Mouse (Mus musculus) ES-Bruce4 (cell line): Measurements from ENCODE around the gene Itpkc.

Experiments used
- CTCF ChIP-seq: IDR thresholded peaks from one replicate; pipeline ENCODE4 v1.8.1; 2011; ENCODE audit warnings: low read depth, low read length
- EP300 ChIP-seq: IDR thresholded peaks from 2 replicates; pipeline ENCODE4 v1.6.1; 2011; ENCODE audit warnings: low read depth, low read length; ENCODE audit not compliant: insufficient read depth

- TF ChIP-seq CTCF (no peak), EP300 (no peak)
Measured at GRCm38 (mm10) chr7:27235726-27236125, 7.3 kb upstream of the Itpkc start.
